Mouse (Mus musculus): ENCODE data around the gene Ear6. TPM values are rescaled to one million over a fixed set of nuclear protein-coding genes. Genes with fewer than 3 reads are reported as not detected.

Ear6 gene
- total RNA-seq, 2 experiments from 2014 or later: not detected

DNA sequence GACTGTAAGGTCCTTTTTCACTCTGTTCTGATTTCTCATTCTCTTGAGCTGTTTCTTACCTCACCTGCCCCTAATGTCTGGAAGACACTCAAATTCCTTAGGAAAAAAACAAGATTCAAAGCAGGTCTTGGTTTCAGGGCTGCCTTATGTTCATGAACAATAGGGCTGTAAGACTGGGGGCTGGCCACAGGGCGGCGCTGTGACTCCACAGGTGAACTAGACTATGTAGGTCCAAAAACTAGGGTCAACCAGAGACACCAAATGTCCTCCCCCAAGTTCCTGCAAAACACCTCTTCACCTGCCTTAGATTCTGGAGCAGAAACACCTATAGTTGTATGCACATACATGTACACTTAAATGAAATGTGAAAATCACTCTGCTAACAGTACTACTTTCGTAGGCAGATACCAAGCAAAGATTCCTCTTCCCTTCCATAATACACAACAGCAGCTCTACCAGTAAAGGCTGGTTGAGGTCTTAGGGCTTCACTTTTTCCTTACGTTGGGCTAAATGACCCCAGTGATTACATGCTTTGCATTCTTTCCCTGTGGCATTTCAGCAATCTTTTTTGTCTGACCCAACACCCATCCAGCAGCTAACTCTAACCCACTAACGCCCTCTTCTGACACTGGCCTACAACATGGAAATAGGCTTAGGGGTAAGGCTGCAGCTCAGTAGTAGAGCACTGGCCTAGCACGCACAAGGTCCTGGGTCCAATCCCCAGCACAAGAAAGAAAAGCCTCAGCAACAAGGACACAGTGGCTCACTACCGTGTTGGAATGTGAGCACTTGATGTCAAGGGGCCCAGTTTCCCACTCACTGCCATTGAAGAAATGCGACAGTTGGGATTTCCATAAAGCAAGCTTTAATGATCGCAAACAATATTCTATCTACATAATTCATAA lies 49.6 kb downstream of the Ear6 start:
- peak; percentile 61 to 86 for DNase-seq (ENCODE audit: low spot score in 2 of 2)
- H3K27ac ChIP-seq: no peak overlapping the region
- peak; percentile 98 for TF ChIP-seq CTCF (conservative IDR thresholded peaks at IDR 0.05)
- H3K4me3 ChIP-seq: no peak overlapping the region

DNA sequence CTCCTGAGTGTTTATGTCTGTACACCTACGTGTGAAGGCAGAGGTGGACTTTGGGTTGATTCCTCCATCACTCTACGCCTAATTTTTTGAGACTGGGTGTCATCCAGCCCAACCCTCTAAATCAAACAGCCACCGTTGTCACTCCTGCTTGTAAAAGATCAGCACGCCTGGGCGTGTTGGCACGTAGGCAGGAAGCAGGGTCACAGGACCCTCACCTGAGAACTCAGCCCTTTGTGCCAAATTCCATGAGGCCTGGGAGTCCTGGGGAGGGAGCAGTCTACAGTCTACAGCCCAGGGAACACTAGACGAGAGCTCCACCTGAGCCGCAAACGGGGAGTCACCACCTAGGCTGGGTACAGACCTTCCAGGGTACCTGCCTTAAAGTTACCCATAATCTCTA lies 50.3 kb downstream of the Ear6 start:
- no peak for TF ChIP-seq CTCF (conservative IDR thresholded peaks at IDR 0.05)
- DNase-seq (ENCODE audit: low spot score in 2 of 2): no peak
- no peak overlapping the region for H3K4me3 ChIP-seq
- H3K27ac ChIP-seq: no peak overlapping the region

Small RNAs within 50 kb of the gene (microRNA-seq; reads per million reads assigned to microRNA genes)
- gene Gm27375: 0 reads per million in 2 experiments

Other genes starting within 250 kb of the Ear6 start
- not detected for gene Gm17078, start 242.4 kb upstream of the Ear6 start, total RNA-seq (2021)
- not detected for gene Gm4181, start 218.0 kb upstream of the Ear6 start, total RNA-seq (2021)
- gene Gm17079, start 158.2 kb upstream of the Ear6 start, total RNA-seq (2021): not detected
- gene Gm5800, start 136.5 kb upstream of the Ear6 start, total RNA-seq (2021): not detected
- gene Ang4, start 80.1 kb upstream of the Ear6 start, total RNA-seq (2021): not detected
- not detected for gene AY358078, start 53.7 kb upstream of the Ear6 start, total RNA-seq (2021)
- gene Mettl17, start 31.1 kb downstream of the Ear6 start, total RNA-seq (2021): 10 to 100 TPM; 31.6 to 40.5 TPM
- gene Slc39a2, start 39.2 kb downstream of the Ear6 start, total RNA-seq (2021): 10 to 100 TPM in 1 of 2 experiments, 1 to 10 TPM in 1; 8.2 to 10.1 TPM
- 100 to 1,000 TPM; 894 to 934 TPM for gene Ndrg2, start 60.5 kb downstream of the Ear6 start, total RNA-seq (2021)
- gene Tppp2, start 64.7 kb downstream of the Ear6 start, total RNA-seq (2021): not detected
- not detected for gene Rnase13, start 69.1 kb downstream of the Ear6 start, total RNA-seq (2021)
- 10 to 100 TPM; 27.9 to 32.2 TPM for gene Arhgef40, start 131.0 kb downstream of the Ear6 start, total RNA-seq (2021)
- gene Tmem253, start 162.0 kb downstream of the Ear6 start, total RNA-seq (2021): 1 to 10 TPM in 1 of 2 experiments, under 1 TPM in 1; 0.34 to 1.4 TPM
- 10 to 100 TPM; 46.5 to 46.8 TPM for gene Zfp219, start 167.0 kb downstream of the Ear6 start, total RNA-seq (2021)
- not detected for gene Olfr221, start 188.8 kb downstream of the Ear6 start, total RNA-seq (2021)

Data from layer of hippocampus, adult 2 months (tissue).